Mouse (Mus musculus) fibroblast of lung, adult 2 months (primary cell): ENCODE measurements at regions not wholly inside any gene's neighbourhood (a gene's known extent, or its start where the extent isn't known, plus 50 kb on each side); places are given as distances from the start of the nearest gene placed in this dataset.

Source experiments
- DNase-seq: peaks from one replicate; pipeline ENCODE4 v3.0.0-alpha.2; 2011; ENCODE audit warnings: low read depth

DNA sequence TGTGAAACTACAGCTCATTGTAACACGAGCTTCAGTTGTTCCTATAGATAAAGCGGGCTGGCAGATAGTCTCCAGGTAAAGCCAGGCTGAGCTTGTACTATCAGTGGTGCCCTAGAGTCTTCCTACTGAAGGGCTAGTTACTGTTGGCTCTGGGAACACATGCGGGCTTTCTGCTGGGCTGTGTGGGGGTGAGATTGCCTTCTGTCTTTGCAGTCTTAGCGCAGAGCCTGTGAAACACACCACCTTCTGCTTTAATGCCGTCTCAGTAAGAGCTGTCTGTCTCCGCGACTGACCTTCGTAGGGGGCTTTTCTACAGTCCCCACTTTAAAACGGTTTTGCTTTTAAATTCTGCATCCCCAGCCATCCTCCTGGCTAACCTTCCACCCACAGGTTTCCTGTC is 76.7 kb downstream of the Trim29 start:
- DNase-seq: no peak

- no peak for DNase-seq
These were observed 78.9 kb downstream of the Trim29 start for GRCm38 (mm10) chr9:43389491-43390083.

DNA sequence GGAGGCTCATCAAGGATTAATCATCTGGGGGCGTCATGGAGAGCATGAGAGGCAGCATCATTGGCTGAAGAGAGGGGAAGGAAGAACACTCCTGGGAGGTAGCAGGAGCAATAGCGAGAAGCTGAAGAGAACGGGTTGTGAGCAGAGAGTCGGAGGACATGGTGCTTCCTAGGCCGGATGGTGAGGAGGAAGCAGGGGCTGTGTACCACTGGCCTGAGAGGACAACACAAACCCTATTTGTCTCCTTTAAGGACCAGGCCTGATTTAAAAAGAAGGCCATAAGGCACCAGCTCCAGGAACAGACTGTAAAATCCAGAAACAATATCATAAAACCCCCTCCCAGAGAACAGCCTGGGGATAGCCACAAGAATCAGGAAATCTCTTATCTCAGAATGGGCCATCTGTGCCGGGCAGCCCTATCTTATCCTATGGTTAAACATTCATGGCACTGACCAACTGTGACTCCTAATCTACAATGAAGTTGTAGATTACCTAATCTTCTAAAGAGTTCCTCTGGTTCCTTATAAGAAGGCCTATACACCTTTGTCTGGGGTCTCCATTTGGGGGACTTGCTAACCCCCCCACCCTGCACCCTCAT is 81.9 kb downstream of the Trim29 start:
- no peak for DNase-seq

GRCm38 (mm10) chr9:43394204-43394603 is 83.6 kb downstream of the Trim29 start:
- no peak for DNase-seq

DNA sequence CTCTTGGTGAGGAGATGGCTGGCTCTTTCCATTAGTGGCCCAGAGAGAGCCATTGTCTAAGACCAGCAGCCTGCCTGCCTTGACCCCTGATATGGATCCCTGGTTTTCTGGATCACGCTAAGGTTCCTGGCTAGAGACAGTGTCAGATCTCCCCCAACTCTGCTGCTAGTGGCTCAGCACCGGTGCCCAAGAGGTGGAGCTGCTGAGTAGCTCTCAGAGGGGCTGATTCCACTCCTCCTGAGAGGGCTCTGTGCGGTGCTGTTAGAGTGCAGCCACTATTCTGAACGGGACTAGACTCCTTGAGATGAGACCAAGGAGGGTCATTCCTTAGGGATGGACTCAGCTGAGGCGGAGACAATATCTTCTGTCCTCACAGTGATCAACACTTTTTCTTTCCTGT is 84.6 kb downstream of the Trim29 start:
- DNase-seq: no peak

GRCm38 (mm10) chr9:43396566-43396965 is 85.9 kb downstream of the Trim29 start:
- DNase-seq: no peak

- DNase-seq: no peak
These were observed 97.8 kb downstream of the Trim29 start for GRCm38 (mm10) chr9:43408493-43408892.

GRCm38 (mm10) chr9:43412473-43412872 is 101.8 kb downstream of the Trim29 start:
- no peak for DNase-seq

DNA sequence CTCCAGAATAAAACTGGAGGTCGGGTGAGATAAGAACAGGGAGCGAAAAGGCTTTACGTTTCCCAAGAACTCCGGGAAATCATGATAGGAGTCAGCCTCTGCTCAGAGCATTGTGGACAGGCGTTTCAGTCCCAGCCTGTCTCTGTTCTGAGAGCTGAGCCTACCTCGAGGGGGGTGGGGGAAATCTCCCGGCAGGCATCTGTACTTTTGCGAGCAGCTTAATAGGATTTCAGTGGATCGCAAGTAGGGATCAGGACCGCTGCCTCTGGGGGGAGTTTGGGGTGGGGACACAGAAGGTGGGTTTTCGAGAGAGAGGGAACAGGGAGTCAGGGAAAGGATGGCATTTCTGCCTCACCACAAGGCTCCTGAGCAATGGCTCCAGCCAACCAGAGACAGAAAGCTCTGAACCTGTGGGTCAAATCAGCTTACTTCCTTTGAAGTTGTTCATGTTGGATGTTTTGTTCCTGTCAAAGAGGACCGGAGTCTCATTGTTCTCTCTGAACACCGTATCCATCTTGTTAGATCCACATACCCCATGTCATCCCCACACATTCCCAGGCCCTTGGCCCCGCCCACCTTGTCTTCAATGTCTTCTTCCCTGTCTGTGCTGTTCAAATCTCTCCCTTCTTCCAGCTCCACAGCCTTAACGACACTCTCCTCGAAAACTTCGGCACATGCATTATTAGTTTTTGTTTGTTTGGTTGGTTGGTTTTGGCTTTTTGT is 109.5 kb downstream of the Trim29 start:
- no peak for DNase-seq

DNA sequence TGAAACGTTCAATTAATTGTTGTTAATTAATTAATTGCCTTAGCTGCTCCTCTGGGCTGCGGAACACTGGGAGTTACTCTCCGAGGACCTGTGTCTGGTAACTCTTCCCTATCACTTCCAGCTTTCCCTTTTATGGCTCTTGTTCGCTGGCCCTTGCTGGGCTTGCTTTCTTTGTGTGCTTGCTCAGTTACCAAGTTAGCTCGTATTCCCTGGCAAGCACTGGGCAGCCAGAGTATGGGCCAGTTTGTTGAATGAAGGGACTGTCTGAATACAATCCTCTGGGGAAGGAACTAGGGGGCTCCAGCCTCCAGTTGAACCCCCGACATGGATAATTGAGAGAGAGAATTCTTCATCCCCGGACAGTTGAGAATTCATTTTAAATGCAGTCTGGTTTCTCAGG is 116.4 kb downstream of the Trim29 start:
- DNase-seq: no peak

DNA sequence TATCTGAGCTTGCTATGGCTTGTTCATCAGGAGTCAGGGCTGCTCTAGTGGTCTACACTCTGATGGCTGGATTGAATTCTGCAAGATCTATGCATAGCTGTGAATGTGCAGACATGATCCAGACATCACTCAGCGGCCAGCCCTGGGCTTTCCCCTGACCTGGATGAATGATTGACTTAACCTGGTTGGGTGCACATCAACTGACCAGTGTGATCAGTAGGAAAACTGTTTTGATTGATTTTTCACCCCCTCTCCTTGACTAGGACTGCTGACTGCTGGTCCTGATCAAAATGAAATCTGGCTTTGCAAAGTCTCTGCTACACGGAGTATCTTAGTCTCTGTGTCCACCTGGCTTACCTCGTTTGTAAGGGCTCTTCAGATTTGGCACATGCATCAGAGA is 123.3 kb downstream of the Trim29 start:
- no peak for DNase-seq

- no peak for DNase-seq
These were observed 127.8 kb downstream of the Trim29 start for GRCm38 (mm10) chr9:43438476-43438875.

- DNase-seq: no peak
These were observed 130.4 kb downstream of the Trim29 start for GRCm38 (mm10) chr9:43440959-43441510.

- no peak for DNase-seq
These were observed 134.8 kb downstream of the Trim29 start for GRCm38 (mm10) chr9:43445491-43445890.

DNA sequence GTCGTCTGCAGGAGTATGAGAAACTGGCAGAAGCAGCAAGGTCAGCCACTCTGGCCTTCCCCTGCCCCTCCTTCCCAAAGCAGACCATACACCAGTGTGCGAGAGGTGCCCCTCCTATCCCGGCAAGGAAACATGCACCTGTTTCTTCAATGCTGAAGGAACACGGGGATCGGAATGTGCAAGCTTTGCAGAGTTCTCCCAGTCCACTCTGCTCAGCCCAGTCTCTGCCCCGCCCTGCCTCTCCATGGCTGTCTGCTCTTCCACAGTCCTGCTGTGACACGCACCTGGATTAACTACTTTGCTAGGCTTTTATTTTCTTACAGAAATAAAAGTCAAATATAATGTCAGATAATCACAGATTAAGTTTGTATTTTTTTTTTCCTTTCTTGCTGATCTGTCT is 136.7 kb downstream of the Trim29 start:
- DNase-seq: no peak

DNA sequence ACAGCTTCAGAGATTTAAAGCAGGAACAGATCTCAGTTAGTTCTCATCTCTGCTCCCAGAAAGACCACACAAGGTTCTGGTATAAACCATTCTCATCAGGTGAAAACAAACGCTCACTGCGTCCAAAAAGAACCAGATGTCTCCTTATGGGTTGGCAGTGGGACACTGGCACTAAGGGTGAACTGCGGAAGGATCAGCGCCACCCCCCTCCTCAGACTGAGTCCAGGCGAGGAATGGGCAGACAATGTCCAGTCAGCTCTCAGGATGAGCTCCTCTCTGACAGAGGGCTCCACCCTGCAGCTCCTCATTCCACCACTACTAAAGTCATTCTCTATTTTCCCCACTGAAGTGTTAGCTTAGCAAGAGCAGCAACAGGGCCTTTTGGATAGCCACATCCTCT is 138.3 kb downstream of the Trim29 start:
- DNase-seq: no peak

DNA sequence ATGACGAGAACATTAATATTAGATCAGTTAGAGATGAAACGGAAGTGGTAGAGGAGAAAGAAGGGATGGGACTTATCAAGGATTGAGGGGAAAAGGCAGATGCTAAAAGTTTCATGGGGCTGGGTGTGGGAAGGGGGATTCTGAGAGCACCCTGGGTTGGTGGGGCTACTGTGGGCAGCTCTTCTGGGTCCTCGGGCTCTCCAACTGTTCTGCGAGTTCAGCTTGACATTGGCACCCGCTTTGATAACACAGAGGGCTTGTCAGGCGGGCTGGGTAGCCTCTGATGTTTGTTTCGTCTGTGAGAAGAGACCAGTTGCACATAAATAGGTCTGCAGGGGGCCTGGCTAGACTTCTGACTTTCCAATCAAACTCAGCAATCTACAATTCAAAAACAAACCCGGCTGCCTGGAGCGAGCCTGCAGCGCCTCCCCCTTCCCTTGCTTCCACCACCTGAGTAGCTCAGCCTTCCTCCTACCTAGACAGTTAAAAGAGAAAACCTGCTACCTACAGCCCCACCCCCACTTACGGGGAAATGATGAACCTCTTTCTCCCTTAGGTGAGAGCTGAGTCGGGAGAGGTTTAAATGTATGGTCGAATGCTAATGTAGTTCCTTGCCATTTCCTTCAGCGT is 143.4 kb downstream of the Trim29 start:
- DNase-seq: no peak

DNA sequence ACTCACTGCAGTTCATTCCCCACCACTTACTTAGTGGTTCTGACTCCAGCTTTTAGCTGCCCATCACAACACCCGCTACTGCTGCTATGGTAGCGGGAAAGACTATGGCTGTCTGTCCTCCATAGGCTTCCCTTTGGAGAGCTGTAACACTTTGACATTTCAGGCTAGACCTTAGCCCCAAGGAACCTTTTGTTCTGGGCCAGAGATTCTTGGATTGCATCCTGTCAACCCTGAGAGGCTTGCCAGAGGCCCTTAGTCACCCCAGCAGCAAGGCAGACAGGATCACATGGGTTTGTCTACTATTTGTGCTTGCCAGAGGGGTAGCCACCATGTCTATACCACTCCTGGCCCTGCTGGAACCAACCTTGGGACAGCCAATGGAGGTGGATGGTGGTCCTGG is 147.1 kb downstream of the Trim29 start:
- no peak for DNase-seq

- DNase-seq: no peak
These were observed 150.5 kb downstream of the Trim29 start for GRCm38 (mm10) chr9:43461131-43461530.

DNA sequence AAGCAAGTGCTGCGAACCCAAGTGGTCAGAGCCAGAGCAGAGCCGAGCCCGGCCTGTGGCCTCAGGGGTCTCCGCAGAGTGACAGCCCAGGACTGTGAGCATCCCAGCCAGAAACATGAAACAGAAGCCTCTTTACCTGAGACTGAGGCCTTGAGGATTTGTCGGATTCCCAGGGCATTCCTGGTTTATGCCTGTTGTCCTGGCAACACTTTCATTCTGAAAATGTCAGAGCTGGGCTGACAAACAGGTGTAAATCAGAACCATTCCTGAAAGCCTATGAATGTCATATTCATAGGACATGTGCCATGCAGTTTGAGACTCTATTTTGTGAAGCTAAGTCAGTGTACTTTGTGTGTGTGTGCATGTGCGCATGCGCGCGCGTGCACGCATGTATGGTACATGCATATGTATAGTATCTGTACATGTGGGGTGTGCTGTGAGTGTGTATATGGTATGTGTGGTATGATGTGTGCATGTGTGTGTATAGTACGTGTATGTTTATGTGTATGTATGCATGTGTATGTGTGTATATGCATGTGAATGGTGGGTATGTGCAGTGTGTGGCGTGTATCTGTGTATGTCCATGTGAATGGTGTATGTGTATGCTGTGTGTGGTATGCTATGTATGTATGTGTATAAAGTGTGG is 152.9 kb downstream of the Trim29 start:
- no peak for DNase-seq

- DNase-seq: no peak
These were observed 154.5 kb downstream of the Trim29 start for GRCm38 (mm10) chr9:43465129-43465528.

- DNase-seq: no peak
These were observed 155.2 kb downstream of the Trim29 start for GRCm38 (mm10) chr9:43465731-43466330.
